Mouse (Mus musculus): Measurements from ENCODE around the gene 1700029I15Rik.
"Not testable (repeated sequence)": the region's sequence is repeated elsewhere in the genome, so short reads cannot be mapped to it uniquely, and the experiment has no call there.

The 1700029I15Rik gene

DNA sequence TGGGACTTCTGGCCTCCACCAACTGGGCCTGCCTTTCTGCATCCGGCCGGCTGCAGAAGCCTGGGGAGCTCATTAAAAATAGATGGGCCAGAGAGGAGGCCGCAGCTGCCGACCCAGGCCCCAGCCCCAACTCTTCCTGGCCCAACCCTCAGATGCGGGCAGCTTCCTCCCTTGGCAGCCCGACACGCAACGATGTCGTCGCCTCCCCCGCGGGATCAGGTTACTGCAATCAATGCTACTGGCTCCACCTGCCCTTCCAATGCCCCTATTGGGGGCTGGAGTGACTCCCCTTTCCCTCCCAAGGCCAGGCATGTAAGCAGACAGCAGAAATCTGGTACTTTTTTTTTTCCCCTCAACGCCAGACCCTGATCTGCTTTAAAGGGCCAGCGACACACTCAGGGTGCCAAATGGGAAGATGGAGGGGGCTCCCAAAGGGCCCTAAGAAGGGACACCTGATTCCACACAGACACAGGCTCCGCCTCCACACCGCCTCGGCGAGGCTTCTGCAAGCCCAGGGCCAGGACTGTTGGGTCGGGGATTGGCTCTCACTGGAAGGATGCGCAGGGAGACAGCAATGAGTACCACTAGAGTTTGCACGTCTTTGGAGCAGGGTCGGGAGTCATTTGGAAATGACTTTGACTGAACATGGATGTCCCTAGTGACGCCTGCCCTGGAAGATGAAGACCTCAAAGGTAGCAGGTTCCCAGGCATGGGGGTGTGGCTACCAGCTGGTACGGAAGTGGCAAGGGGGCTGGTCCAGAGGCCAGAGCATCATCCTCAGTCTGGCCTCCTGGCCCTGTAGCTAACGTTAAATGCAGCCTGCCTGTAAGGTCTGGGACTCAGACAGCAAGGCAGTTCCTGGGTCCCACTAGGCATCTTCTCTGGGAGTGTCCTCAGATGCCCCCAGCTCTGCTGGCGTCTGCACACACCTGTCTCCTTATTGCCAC, 10.3 kb downstream of the 1700029I15Rik start:
- DNase-seq, result no peak

- DNase-seq, result no peak
Observed at GRCm38 (mm10) chr2:92395535-92395934, 13.2 kb downstream of the 1700029I15Rik start.

DNA sequence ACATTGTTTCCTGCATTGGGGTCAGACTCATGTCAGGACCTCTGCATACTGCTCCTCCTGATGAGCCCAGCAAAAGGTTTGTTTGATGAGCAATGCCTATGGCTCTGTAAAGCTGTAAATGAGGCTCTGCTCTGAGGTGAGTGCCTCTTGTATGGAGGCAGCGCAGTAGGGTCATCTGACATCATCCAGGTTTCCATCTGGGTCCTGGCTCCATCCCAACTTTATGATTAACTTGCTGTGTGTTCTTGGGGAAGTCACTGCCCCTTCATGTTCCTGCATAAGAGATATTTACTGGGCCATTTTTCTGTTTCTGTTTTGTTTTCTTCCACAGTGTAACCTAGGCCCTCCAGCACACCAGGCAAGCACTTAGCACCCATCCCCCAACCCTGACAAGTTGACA, 15.1 kb downstream of the 1700029I15Rik start:
- DNase-seq, result no peak

DNA sequence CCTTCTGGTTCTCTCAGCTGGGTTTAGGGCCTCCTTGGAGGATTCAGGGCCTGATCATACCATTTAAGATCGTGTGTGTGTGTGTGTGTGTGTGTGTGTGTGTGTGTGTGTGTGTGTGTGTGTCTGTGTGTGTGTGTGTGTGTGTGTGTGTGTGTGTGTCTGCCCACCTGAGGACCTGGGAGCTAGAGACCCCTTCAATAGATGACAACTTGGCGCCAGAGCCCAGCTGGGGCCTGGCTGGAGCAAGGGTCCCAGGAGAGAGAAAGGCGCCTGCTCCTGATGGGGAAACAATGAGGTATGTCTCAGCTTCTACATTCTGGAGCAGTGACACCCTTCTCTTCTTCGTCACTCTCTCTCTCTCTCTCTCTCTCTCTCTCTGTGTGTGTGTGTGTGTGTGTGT, 17.5 kb downstream of the 1700029I15Rik start:
- DNase-seq, result not testable (repeated sequence)

- no peak for DNase-seq
Observed at GRCm38 (mm10) chr2:92400682-92401081, 18.3 kb downstream of the 1700029I15Rik start.

- DNase-seq, result no peak
Observed at GRCm38 (mm10) chr2:92401091-92401561, 18.8 kb downstream of the 1700029I15Rik start, which contains the start of gene Mapk8ip1. Gene Mapk8ip1 (minus strand): TSS chr2:92401263.

DNA sequence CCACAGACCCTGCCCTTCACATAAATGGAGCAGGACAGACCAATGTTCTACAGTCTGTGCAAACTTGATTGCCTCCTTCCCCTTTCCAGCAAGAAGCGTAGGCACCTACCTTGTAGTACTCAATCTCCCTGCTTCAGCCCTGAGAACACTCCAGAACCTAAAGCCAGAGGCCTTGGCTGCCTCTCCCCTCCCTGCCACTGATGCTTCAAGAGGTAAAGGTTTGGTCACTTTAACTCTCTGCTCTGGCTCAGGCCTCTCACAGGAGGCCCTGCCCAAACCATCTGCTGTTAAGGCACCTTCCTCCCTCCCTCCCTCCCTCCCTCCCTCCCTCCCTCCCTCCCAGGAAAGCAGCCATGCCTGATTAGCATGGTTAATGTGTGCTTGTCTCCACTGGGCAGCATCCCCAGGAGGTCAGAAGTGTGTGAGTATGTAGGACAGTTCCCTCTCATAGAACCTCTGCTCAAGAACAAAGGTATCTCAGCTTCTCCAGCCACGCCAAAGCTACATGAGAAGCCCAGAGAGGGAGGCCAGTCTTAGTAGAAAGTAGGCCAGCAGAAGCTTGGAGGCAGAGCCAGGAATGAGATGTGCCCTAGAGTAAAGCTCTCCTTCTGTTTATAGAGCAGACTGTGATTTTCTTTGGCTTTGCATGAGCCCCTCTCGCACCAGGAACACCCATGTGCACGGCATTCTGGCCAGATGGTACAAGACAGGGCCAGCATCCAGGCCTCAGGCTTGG, 20.4 kb downstream of the 1700029I15Rik start:
- no peak for DNase-seq

DNA sequence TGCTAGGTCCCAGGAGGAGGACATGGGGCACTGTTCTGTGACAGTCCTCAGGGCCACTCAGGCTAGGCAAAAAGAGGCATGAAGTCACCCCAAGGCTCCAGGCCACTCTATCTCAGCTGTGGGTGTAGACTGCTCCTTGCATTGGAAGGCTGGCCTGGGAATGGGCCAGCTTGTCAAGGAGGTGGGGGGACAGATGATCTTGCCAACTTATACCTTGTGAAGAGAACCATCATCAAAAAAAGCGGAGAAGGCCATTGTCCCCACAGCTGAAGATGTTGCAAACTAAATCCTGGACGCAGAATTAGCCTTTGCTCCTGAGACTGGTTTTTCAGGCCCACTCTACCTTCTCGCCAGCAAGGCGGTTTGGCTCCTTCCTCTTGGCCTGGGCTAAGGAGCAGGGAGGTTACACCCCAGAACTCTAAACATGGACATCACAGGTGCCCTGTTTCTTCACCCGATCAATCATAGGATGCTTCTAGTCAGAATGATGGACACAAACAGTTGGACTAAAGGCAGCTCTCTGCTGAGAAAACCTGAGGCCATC, 21.5 kb downstream of the 1700029I15Rik start:
- DNase-seq, result no peak

DNA sequence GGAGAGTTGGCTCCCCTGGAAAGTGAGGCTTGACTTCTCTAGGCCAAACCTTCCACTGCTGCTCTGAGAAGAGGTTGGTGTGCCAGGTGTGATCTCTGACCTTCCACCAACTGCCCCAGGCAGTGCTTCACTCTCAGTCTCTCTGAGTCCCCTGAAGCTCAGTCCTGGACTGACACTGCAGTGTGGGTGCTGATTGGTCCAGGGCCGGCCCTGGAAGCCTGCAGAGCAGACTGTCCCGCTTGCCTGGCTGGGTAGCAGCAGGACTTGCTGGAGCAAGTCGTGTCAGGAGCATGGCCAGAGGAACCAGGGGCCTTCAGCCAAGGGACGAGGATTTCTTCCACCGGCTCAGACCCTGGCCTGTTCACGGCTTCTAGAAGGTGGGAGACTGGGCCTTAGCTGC, 22.4 kb downstream of the 1700029I15Rik start:
- DNase-seq, result no peak

- DNase-seq, result no peak
Observed at GRCm38 (mm10) chr2:92405687-92406086, 23.3 kb downstream of the 1700029I15Rik start.

DNA sequence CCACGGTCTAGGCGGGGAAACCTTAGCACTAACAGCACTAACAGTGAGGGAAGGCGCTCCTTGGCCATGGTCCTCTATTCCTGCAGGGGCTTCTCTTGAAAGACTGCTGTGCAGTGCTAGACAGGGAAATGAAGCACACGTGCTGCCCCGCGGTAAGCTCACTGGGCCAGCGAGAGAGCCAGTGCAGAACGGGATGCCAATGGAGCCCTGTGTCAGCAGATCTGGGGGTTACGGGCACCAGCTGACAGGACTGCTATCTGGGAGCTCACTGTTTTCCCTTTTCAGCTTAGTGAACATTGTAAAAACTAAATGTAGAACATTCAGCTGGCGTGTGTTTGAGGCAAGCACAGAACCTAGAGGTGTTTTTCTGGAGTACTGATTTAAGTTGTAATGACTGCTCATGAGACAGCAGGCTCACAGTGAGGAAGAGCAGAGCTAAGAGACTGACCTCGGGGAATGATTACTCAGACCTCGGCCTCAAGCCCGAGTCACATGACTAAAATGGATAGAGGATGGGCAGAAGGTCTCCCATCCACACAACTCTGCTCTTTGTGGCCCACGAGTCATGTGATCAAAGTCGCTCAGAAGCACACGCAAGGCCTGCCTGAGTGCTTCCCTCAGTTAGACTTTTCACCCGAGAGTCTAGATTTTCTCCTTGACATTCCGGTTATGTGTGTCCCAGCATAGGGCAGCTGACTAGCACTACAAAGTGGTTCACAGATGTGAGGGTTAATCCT, 26.1 kb downstream of the 1700029I15Rik start:
- DNase-seq, result no peak

DNA sequence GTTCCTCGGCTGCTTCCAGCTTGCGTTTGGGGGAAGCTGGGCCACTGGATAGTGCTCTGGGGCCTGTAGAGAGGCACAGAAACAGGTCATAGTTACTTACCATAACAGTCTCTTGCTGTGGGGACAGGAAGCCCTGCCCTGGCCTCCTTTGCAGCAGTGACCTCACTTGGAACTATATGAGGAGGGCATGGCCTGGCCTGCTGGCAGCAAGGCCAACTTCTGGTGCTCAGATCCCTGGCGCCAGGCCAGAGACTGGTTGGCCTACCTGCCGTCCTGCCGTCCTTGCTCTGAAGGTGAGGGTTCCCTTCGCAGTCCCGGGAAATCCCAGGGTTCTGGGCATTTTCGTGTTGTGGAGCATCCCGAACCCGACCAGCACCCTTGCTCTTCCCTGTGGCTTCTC, 29.4 kb downstream of the 1700029I15Rik start:
- DNase-seq, result no peak

GRCm38 (mm10) chr2:92421723-92422387, 39.5 kb downstream of the 1700029I15Rik start:
- no peak for DNase-seq

GRCm38 (mm10) chr2:92422388-92423135, 40.2 kb downstream of the 1700029I15Rik start:
- DNase-seq, result no peak

DNA sequence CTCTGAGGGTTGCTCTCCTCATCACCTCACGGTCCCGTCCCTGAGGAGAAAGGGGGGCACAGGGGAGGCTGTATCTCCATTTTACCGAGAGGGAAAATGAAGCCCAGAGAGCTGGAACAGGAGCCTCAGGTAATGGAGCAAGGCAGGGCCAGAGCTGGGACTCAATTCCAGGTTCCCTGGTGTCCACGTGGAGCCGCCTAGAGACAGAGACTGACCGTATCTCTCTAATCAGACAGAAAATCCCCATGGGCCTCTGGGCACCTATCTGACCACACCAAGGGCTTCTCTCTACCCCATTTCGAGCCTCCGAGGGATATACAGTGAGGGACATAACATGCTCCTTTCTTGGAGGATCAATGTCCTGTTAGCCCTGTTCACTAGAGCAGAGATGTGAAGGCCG, 40.8 kb downstream of the 1700029I15Rik start:
- no peak for DNase-seq

GRCm38 (mm10) chr2:92423702-92424461, 41.5 kb downstream of the 1700029I15Rik start:
- DNase-seq, result no peak

DNA sequence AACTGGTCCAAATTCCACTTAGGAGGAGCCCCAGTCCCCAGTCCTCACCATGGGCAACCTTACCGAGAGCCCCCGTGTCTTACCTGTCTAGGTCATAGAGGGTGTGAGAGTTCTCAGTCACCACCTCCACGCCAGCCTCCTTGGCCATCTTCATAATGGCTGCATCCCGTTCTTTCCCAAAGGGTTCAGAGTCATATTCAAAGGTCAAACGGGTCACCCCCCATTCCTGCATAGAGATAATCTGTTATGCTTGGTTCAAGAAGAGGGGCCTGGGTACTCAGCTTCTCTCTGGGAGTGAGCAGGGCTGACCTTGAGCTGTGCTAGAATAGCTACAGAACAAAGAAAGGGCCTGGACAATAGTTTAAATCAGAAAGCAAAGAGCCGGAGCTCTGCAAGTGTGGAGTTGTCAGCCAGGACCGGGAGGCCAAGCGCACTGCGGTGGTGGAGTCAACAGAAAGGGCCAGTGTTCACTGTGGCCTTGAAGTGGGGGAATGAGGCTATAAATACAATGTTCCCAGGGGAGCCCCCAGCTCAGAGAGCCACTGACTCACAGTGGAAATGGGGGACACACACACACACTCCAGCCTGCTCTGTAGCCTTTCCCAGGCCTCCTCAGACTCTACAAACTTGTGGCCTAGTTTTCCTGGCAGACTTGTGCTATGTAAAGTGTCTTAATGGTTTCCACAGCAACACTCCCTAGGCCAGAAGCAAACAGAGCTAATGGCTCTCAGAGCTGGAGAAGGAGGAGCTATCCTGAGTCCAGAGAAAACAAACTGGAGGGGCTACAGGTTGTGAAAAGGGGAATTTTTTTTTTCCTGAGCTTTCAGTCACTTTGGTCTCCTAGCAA, 42.3 kb downstream of the 1700029I15Rik start:
- DNase-seq, result no peak

GRCm38 (mm10) chr2:92425366-92425765, 43.0 kb downstream of the 1700029I15Rik start:
- no peak for DNase-seq

- no peak for DNase-seq
Observed at GRCm38 (mm10) chr2:92426426-92426825, 44.1 kb downstream of the 1700029I15Rik start.
